Mouse (Mus musculus) adrenal gland (tissue): ENCODE measurements around the gene Exosc7.

Experiments used
- intact Hi-C: fragments of 180-260 bp; cut with DNase I; formaldehyde crosslinking; loops from one replicate; pipeline ENCODE4 v1.15.1; 2025
- long read RNA-seq, 2 experiments: library from polyadenylated mRNA; unstranded; transcript quantifications; one replicate each; pipeline ENCODE4 v2.0.0; 2020; ENCODE audit warnings: borderline replicate concordance in 1 of 2; ENCODE audit not compliant: insufficient replicate concordance in 1 of 2

Gene Exosc7
- long read RNA-seq, experiment 1, transcript Exosc7-201 (8 exons, 1,053 nt), result major isoform, 54 of 64 reads
- long read RNA-seq, experiment 1, partial matches to known transcripts, result 1 of 64 reads
- long read RNA-seq, experiment 1, other reads (novel, unspliced or antisense), result 8 of 64 reads
- long read RNA-seq, experiment 2, transcript Exosc7-201 (8 exons, 1,053 nt), result major isoform, 77 of 88 reads
- long read RNA-seq, experiment 2, partial matches to known transcripts, result 1 of 88 reads
- long read RNA-seq, experiment 2, other reads (novel, unspliced or antisense), result 9 of 88 reads

- intact Hi-C loops, result no loop called here
Measured at GRCm38 (mm10) chr9:123112805-123113521, at the start of gene Exosc7, which contains the start of gene Zdhhc3. Gene Exosc7 (plus strand): TSS chr9:123113215. Gene Zdhhc3 (minus strand): TSS chr9:123113205.

GRCm38 (mm10) chr9:123079149-123079548 is 33.9 kb upstream of the Exosc7 start:
- intact Hi-C loops, result no loop called here

GRCm38 (mm10) chr9:123080355-123080754 is 32.7 kb upstream of the Exosc7 start:
- intact Hi-C loops, result no loop called here

DNA sequence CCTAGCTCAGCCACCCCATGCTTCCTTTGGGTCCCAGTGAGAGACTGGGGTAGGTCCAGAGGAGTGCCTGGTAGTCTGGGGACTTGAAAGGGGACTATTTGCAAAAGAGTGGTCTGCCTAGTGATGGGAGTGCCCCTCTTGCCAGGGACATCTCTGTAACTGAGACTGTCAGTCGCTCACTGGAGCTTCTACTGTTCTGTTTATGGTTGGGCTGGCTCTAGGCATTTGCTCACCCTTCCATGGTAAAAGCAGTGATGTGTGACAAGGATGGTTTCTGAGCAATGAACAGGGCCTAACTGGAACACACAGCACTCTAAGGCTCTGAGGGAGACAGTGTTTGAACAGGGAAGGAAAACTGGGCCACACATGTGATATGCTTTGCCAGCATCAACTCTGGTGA is 32.2 kb upstream of the Exosc7 start:
- intact Hi-C loops, result no loop called here

- intact Hi-C loops, result no loop called here
Measured at GRCm38 (mm10) chr9:123085373-123085772, 27.6 kb upstream of the Exosc7 start.

GRCm38 (mm10) chr9:123087558-123087957 is 25.5 kb upstream of the Exosc7 start:
- intact Hi-C loops, result no loop called here

GRCm38 (mm10) chr9:123090844-123091243 is 22.2 kb upstream of the Exosc7 start:
- intact Hi-C loops, result no loop called here

DNA sequence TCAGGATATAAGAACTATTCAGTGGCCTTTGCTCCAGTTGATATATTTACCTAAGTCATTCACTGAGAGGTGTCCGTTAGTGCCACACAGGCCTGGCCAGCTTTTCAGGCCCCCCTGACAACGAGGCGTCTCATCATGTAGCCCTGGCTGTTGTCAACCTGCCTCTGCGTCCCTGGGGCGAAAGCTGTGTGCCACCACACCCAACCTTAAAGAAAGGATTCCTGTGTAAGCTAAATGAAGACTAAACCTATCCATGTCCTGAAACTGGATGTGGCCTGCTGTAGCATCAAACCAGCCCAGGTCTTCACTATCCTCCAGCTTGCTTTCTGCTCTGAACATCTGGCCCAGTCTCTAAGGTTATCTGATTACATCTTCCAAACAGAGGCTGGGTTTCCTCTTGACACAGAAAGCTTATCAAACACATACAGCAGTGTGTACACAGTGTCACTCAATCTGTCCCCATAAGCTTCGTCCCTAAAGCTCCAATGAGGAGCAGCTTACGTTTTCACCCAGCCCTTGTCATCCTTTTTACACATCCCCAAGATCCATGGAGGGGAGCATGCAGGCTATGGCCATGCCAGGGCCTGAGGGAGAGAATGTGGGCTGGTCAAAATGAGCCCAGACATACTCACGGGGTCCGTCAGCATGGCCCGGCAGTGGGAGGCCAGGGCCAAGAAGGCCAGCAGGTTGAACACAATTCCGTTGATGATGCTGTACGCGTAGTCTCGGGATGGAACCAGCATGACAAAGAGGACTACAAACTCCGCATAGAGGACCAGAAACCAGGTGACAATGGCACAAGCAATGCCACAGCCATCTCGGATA is 13.2 kb upstream of the Exosc7 start:
- intact Hi-C loops, result no loop called here

GRCm38 (mm10) chr9:123103425-123103824 is 9.6 kb upstream of the Exosc7 start:
- intact Hi-C loops, result no loop called here

- intact Hi-C loops, result no loop called here
Measured at GRCm38 (mm10) chr9:123104362-123104761, 8.7 kb upstream of the Exosc7 start.

GRCm38 (mm10) chr9:123107186-123107585 is 5.8 kb upstream of the Exosc7 start:
- intact Hi-C loops, result loop anchor here (5.0 kb wide), 1 partner anchor 95 kb away; no protein-coding TSS in a partner anchor

DNA sequence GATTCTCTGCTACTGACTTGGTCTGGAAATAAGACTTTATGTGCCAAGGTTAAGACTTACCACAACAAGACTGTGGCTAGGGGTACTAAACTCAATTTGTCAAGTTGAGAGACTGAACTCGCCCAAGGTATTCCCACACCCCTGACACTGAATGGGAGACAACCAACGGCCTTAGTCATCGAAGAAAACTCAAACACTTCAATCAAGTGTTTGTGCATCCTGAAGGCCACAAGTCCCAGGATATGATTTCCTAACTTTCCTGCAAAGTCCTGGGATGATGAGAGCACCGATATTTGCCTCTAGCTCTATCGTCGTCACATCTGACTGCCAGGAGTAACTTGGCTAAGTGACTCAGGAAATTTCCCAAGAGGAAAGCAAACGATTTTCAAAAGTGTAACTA is 3.8 kb upstream of the Exosc7 start:
- intact Hi-C loops, result loop anchor here (5.0 kb wide), 1 partner anchor 97 kb away; no protein-coding TSS in a partner anchor

DNA sequence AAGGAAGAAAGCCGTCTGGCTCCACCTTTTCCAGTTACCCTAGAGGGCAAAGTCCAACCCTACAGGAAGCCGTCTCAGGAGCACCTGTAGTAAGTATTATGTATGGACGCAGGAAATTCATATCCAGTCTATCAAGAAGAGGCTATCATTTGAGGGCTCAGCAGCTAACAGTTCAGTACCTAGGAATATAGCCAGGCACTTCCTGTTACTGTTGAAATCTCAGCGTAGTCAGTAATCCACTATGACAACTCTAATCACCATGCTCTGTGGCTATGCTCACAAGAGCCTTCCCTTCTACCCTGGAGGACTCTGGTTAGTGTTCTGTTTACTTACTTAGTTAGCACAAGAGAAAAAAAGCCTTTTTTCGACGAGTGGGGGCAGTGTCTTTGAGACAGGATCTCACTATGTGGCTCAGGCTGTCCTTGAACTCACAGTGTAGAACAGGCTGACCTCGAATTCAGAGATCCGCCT is 1.2 kb upstream of the Exosc7 start:
- intact Hi-C loops, result no loop called here

DNA sequence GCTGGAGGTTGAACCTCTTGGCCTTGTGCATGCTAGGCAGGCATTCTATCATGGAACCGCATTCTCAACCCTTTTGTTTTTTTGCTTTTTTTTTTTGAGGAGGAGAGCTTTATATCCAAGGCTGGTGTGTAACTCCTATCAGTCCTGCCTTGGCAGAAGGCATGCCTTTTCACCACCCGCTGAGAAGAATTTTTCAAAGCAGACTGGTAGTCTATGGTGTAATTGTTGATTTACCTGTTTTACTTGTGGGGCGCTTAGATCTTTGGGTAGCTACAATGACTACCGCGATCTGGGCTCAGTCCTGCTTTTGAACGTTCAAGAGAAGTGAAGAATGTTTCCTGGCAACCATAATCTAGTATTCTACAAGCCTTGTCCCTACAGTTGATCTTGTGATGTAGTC is 916 bp downstream of the Exosc7 start:
- intact Hi-C loops, result no loop called here

GRCm38 (mm10) chr9:123115566-123115965 is 2.6 kb downstream of the Exosc7 start:
- intact Hi-C loops, result no loop called here

DNA sequence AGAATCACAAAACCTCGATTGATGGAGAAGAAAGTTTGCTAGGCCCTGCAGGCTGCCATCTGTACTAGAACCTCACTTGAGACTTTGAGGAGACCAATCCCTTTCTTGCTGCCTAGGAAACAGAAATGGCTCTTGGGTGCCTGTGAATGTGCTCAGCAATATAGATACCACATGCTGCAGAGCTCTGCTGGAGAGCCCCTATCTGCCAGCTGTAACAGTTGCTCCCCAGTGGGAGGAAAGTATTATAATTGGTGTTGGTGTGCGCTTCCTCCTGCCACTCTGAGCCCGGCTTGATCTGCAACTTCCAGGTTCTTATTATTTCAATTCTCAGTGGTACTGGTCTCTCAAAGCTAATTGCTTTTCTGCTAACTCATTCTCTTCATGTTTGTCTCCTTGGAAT is 10.0 kb downstream of the Exosc7 start:
- intact Hi-C loops, result no loop called here

DNA sequence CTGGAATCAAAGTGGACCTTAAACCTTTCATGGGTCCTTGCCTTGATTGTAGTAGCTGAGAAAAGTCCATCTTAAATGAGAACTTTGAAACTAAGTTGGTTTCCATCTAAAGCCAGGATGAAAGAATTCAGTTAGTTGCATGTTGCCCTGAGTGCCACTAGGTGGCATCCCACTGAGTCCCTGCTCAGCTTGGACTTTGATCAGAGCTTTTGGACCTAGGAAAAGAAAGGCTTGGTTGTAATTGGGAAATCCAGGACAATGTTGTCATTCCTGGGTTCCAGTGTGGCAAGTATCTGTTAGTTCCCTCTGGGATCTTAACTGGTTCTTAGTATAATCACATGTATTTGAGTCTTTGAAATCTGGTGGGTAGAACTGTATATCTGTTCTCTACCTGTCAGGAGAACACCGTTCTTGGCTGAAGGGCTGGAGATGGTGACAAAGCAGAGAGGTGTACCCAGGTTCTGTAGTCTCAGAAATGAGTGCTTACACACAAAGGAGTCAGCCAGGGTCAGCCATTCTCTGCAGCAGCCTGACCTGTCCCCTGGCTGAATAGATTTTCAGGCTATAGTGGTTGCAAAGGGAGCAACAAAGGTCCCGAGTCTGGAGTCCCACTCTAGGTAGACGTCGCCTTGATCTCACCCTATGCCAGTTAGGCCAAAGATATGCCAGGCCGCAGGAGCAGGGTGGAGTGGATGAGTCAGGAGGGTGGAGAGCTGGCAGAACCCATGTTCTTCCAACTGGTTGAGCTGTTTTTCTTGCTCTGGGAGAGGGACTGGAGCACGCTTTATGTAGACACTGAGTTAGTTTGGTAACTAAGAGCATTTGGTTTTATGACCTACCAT is 10.8 kb downstream of the Exosc7 start:
- intact Hi-C loops, result no loop called here

DNA sequence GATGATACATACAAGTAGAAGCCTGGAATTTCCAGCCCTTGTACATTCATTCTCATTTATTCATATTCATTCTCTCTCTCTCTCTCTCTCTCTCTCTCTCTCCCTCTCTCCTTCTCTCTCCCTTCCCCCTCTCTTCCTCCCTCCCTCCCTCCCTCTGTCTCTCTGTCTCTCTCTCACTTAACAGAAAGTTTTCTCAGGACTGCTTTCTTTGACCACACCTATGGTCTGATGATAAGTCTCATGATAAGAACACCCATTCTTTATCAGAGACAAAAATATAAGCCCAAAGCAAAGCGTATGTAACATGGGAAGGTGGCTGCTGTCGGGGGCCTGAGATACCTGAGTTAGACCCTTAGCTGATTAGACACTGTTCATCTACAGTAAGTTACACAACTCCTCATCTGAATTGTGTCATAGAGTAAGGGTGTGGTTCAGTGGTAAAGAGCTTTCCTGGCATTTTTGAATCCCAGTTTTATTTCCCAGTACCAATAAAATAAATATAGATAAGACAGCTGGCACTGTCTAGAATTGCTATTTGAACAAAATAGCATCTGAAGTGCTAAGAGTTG is 11.5 kb downstream of the Exosc7 start:
- intact Hi-C loops, result no loop called here

DNA sequence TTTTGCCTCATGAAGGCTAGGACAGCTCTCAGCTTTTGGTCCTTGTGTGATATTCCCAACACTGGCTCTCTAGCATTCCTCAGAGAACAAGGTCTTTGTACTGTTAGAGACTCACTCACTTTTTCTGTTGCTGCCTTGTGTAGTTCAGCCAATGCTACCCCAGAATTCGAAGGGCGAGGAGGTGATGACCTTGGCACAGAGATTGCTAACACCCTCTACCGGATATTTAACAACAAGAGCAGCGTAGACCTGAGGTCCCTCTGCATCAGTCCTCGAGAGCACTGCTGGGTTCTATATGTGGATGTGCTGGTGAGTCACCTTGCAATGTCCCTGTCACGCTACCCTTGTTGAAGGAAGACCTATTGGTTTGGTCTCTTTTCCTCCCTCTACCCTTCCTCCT is 14.6 kb downstream of the Exosc7 start:
- intact Hi-C loops, result no loop called here

GRCm38 (mm10) chr9:123132994-123133393 is 20.0 kb downstream of the Exosc7 start:
- intact Hi-C loops, result no loop called here
